ENCODE assay signal across 25 mouse cellular contexts in genomic region chr3:104767716-104768115, GRCm38 (mm10). TPM values are rescaled to one million over a fixed set of nuclear protein-coding genes. Genes with fewer than 3 reads are reported as not detected.
DNase-seq lines count a peak whose midpoint lies in the region; ATAC-seq lines count a peak whose summit lies in the region.
"Had no signal": no experiment of that assay in that cellular context is flagged by ENCODE, and none has a peak within 500 bp of the region (broad histone marks: within the 10 kb centered on the region; RNA-seq: fewer than 3 reads in every experiment).

No protein-coding gene starts in this region.

- H3K27me3 ChIP-seq in heart, embryonic 11.5 days (ENCODE audit: control insufficient read depth, insufficient read depth, low read length), result no peaks in the 10 kb centered on the region
- H3K27me3 ChIP-seq in midbrain, embryonic 11.5 days (ENCODE audit: control insufficient read depth, insufficient read depth, low read length), result no peaks in the 10 kb centered on the region
- peaks cover 55% of the 10 kb centered on the region for H3K27me3 ChIP-seq in midbrain, embryonic 10.5 days (ENCODE audit: low read depth, poor library complexity, severe bottlenecking)
- H3K27me3 ChIP-seq: embryonic facial prominence, embryonic 15.5 days had no signal

- no peak overlapping the region for H3K27ac ChIP-seq in heart, embryonic 11.5 days (ENCODE audit: low read depth, low read length)
- H3K27ac ChIP-seq in midbrain, embryonic 11.5 days (ENCODE audit: low read depth, low read length), result no peak overlapping the region
- H3K27ac ChIP-seq in midbrain, embryonic 10.5 days (replicated peaks), result no peak overlapping the region
- H3K27ac ChIP-seq in macrophage, result 0 out of 2 replicates have a peak overlapping the region, but pooled peaks have one; percentile 21
- H3K27ac ChIP-seq: embryonic facial prominence, embryonic 13.5 days; embryonic facial prominence, embryonic 15.5 days; forebrain, embryonic 10.5 days had no signal

- no peaks in the 10 kb centered on the region for H3K36me3 ChIP-seq in heart, embryonic 11.5 days (ENCODE audit: control insufficient read depth, insufficient read depth, low read length)
- H3K36me3 ChIP-seq in midbrain, embryonic 11.5 days (ENCODE audit: control insufficient read depth, insufficient read depth, low read length), result no peaks in the 10 kb centered on the region
- H3K36me3 ChIP-seq in midbrain, embryonic 10.5 days, result no peaks in the 10 kb centered on the region
- no peaks in the 10 kb centered on the region for H3K36me3 ChIP-seq in macrophage (ENCODE audit: inconsistent target)
- H3K36me3 ChIP-seq: embryonic facial prominence, embryonic 13.5 days; embryonic facial prominence, embryonic 15.5 days; forebrain, embryonic 10.5 days had no signal

- no peak for ATAC-seq in heart, embryonic 11.5 days (replicated peaks; ENCODE audit: insufficient number of reproducible peaks, low FRiP score, low TSS enrichment)
- ATAC-seq in midbrain, embryonic 11.5 days (ENCODE audit: low FRiP score), result no peak
- ATAC-seq: forebrain, embryonic 14.5 days; forebrain, embryonic 16.5 days had no signal

- peak; percentile 72 for DNase-seq in heart, adult 11 months
- DNase-seq in midbrain, embryonic 11.5 days (ENCODE audit: low spot score, missing footprints), result peak; percentile 72
- DNase-seq in midbrain, embryonic 10.5 days (ENCODE audit: low spot score), result no peak
- DNase-seq in cerebellum, adult 8-10 months, result no peak
- DNase-seq: adrenal gland, adult 2 months; adrenal gland, postnatal 10 days; adrenal gland, postnatal 25 days; cerebellum, adult 11-12 months; cerebellum, adult 2 months; cerebellum, adult 9-11 months; cerebellum, postnatal 14 days; cerebellum, postnatal 36 days; embryo, embryonic 11 days had no signal

- WGBS in heart, embryonic 11.5 days (ENCODE audit: insufficient replicate concordance), result 70% methylated on average over 4 of the region's 4 CpGs
- 84% methylated on average over 4 of the region's 4 CpGs for WGBS in midbrain, embryonic 11.5 days
- WGBS in midbrain, embryonic 10.5 days, result 84% methylated on average over 4 of the region's 4 CpGs
- 63% methylated on average over 4 of the region's 4 CpGs for WGBS in macrophage (ENCODE audit: missing documents)

- no peak overlapping the region for H3K4me3 ChIP-seq in heart, embryonic 11.5 days (ENCODE audit: low read depth, low read length)
- H3K4me3 ChIP-seq in midbrain, embryonic 11.5 days (ENCODE audit: low read depth, low read length), result no peak overlapping the region
- no peak overlapping the region for H3K4me3 ChIP-seq in midbrain, embryonic 10.5 days
- no peak overlapping the region for H3K4me3 ChIP-seq in macrophage (ENCODE audit: inconsistent target)
- H3K4me3 ChIP-seq: embryonic facial prominence, embryonic 13.5 days; embryonic facial prominence, embryonic 15.5 days; erythroblast, embryonic 14.5 days; forebrain, embryonic 10.5 days had no signal

- H3K4me1 ChIP-seq in heart, embryonic 11.5 days (ENCODE audit: control insufficient read depth, insufficient read depth, low read length), result peaks cover 3% of the 10 kb centered on the region
- H3K4me1 ChIP-seq in midbrain, embryonic 11.5 days (ENCODE audit: control insufficient read depth, insufficient read depth, low read length), result no peaks in the 10 kb centered on the region
- peaks cover 13% of the 10 kb centered on the region for H3K4me1 ChIP-seq in midbrain, embryonic 10.5 days

- no peak overlapping the region for H3K9ac ChIP-seq in heart, embryonic 11.5 days (ENCODE audit: low read depth, low read length)
- H3K9ac ChIP-seq in midbrain, embryonic 11.5 days (ENCODE audit: low read length), result no peak overlapping the region
- H3K9ac ChIP-seq: embryonic facial prominence, embryonic 13.5 days; embryonic facial prominence, embryonic 15.5 days had no signal

- H3K79me2 ChIP-seq in macrophage (ENCODE audit: inconsistent target), result no peaks in the 10 kb centered on the region

- no peak overlapping the region for H3K4me2 ChIP-seq in heart, embryonic 11.5 days
- H3K4me2 ChIP-seq in midbrain, embryonic 11.5 days, result no peak overlapping the region
- H3K4me2 ChIP-seq: embryonic facial prominence, embryonic 13.5 days; embryonic facial prominence, embryonic 15.5 days had no signal

- no peaks in the 10 kb centered on the region for H3K9me3 ChIP-seq in heart, embryonic 11.5 days (replicated peaks; ENCODE audit: control insufficient read depth, low read length)
- no peaks in the 10 kb centered on the region for H3K9me3 ChIP-seq in midbrain, embryonic 11.5 days (ENCODE audit: control insufficient read depth, low read length)
- H3K9me3 ChIP-seq in midbrain, embryonic 10.5 days (replicated peaks), result no peaks in the 10 kb centered on the region
- H3K9me3 ChIP-seq: embryonic facial prominence, embryonic 13.5 days; embryonic facial prominence, embryonic 15.5 days; forebrain, embryonic 10.5 days had no signal

RNA-seq across cellular contexts. Expression of gene Ppm1j, which starts 13.1 kb away (rescaled TPM):
- 23.5 and 36.9 TPM in 2 replicates for polyA plus RNA-seq in heart, embryonic 11.5 days (2014; fragmentation: Nextera tagmentation; extraction: Ambion mirVana)
- 0.44 and 0.97 TPM in 2 replicates for polyA plus RNA-seq in midbrain, embryonic 11.5 days (2014; fragmentation: Nextera tagmentation; extraction: Ambion mirVana)
- polyA plus RNA-seq in midbrain, embryonic 10.5 days (2016; fragmentation: Nextera tagmentation; extraction: Ambion mirVana), result 1.1 and 1.2 TPM in 2 replicates
- total RNA-seq in macrophage (2018; cell fraction: chromatin; rRNA removed), result 1 to 10 TPM in 1 of 26 experiments, under 1 TPM in 3, not detected in 22; 0.36 to 1.6 (median 0.49) TPM
- total RNA-seq in macrophage (2018; cell fraction: cytosol; rRNA removed), result under 1 TPM in 13 of 26 experiments, not detected in 13; 0.08 to 0.41 (median 0.10) TPM
- 1 to 10 TPM in 2 of 26 experiments, under 1 TPM in 1, not detected in 23; 0.54 to 1.2 (median 1.1) TPM for total RNA-seq in macrophage (2018; cell fraction: nucleus; rRNA removed)
- 0.10 to 0.56 TPM (median 0.13 TPM) in 3 replicates for polyA plus RNA-seq in macrophage (2018)
- polyA plus RNA-seq: erythroblast, embryonic 14.5 days had no signal

RNA-seq across cellular contexts. Expression of gene Fam19a3, which starts 13.9 kb away (rescaled TPM):
- polyA plus RNA-seq in heart, embryonic 11.5 days (2014; fragmentation: Nextera tagmentation; extraction: Ambion mirVana), result 1.2 and 2.2 TPM in 2 replicates
- not detected in 2 replicates for polyA plus RNA-seq in midbrain, embryonic 11.5 days (2014; fragmentation: Nextera tagmentation; extraction: Ambion mirVana)
- polyA plus RNA-seq in midbrain, embryonic 10.5 days (2016; fragmentation: Nextera tagmentation; extraction: Ambion mirVana), result 0.15 TPM in 1 of 2 replicates, not detected in the other
- under 1 TPM in 4 of 26 experiments, not detected in 22; 0.13 to 0.37 (median 0.19) TPM for total RNA-seq in macrophage (2018; cell fraction: chromatin; rRNA removed)
- under 1 TPM in 11 of 26 experiments, not detected in 15; under 0.01 to 0.30 (median 0.04) TPM for total RNA-seq in macrophage (2018; cell fraction: cytosol; rRNA removed)
- total RNA-seq in macrophage (2018; cell fraction: nucleus; rRNA removed), result under 1 TPM in 3 of 26 experiments, not detected in 23; 0.11 to 0.25 (median 0.24) TPM
- polyA plus RNA-seq in macrophage (2018), result not detected in 3 replicates
- total RNA-seq: common myeloid progenitor, adult 5-6 weeks; MEL had no signal
- polyA plus RNA-seq: C2C12; embryonic facial prominence, embryonic 11.5 days; erythroblast, embryonic 14.5 days; forebrain, embryonic 10.5 days had no signal

RNA-seq across cellular contexts. Expression of gene Rhoc, which starts 20.5 kb away (rescaled TPM):
- polyA plus RNA-seq in heart, embryonic 11.5 days (2014; fragmentation: Nextera tagmentation; extraction: Ambion mirVana), result 242 and 272 TPM in 2 replicates
- polyA plus RNA-seq in midbrain, embryonic 11.5 days (2014; fragmentation: Nextera tagmentation; extraction: Ambion mirVana), result 78.2 and 82.0 TPM in 2 replicates
- 87.0 and 89.3 TPM in 2 replicates for polyA plus RNA-seq in midbrain, embryonic 10.5 days (2016; fragmentation: Nextera tagmentation; extraction: Ambion mirVana)
- 10 to 100 TPM in 16 of 26 experiments, 1 to 10 TPM in 10; 1.5 to 65.1 (median 14.0) TPM for total RNA-seq in macrophage (2018; cell fraction: chromatin; rRNA removed)
- 100 to 1,000 TPM in 3 of 26 experiments, 10 to 100 TPM in 23; 30.2 to 124 (median 59.7) TPM for total RNA-seq in macrophage (2018; cell fraction: cytosol; rRNA removed)
- 10 to 100 TPM in 25 of 26 experiments, 1 to 10 TPM in 1; 9.5 to 73.8 (median 23.2) TPM for total RNA-seq in macrophage (2018; cell fraction: nucleus; rRNA removed)
- polyA plus RNA-seq in macrophage (2018), result 52.1 to 126 TPM (median 83.9 TPM) in 3 replicates
- total RNA-seq: MEL had no signal

RNA-seq across cellular contexts. Expression of gene Mov10, which starts 50.6 kb away (rescaled TPM):
- 35.7 and 41.2 TPM in 2 replicates for polyA plus RNA-seq in heart, embryonic 11.5 days (2014; fragmentation: Nextera tagmentation; extraction: Ambion mirVana)
- polyA plus RNA-seq in midbrain, embryonic 11.5 days (2014; fragmentation: Nextera tagmentation; extraction: Ambion mirVana), result 9.5 and 9.9 TPM in 2 replicates
- 12.7 and 13.5 TPM in 2 replicates for polyA plus RNA-seq in midbrain, embryonic 10.5 days (2016; fragmentation: Nextera tagmentation; extraction: Ambion mirVana)
- total RNA-seq in macrophage (2018; cell fraction: chromatin; rRNA removed), result 100 to 1,000 TPM in 9 of 26 experiments, 10 to 100 TPM in 17; 16.7 to 237 (median 59.2) TPM
- 100 to 1,000 TPM in 12 of 26 experiments, 10 to 100 TPM in 14; 23.8 to 177 (median 62.2) TPM for total RNA-seq in macrophage (2018; cell fraction: cytosol; rRNA removed)
- total RNA-seq in macrophage (2018; cell fraction: nucleus; rRNA removed), result 100 to 1,000 TPM in 12 of 26 experiments, 10 to 100 TPM in 14; 23.7 to 199 (median 83.9) TPM
- 24.0 to 42.1 TPM (median 27.2 TPM) in 3 replicates for polyA plus RNA-seq in macrophage (2018)

Comparison
In these comparisons a context has a peak if more than half of its experiments do, and no peak if none do; other contexts are left out.
1. DNase-seq: peak in heart, adult 11 months (single experiment) and midbrain, embryonic 11.5 days (single experiment); none in midbrain, embryonic 10.5 days (single experiment) and cerebellum, adult 8-10 months (single experiment).
2. RNA of gene Ppm1j, which starts 13.1 kb away (polyA plus RNA-seq): 23.5 to 36.9 TPM in heart, embryonic 11.5 days; 1.1 to 1.2 TPM in midbrain, embryonic 10.5 days, 0.44 to 0.97 TPM in midbrain, embryonic 11.5 days and 0.10 to 0.56 TPM in macrophage; every median in the first group is over 10 times any median in the second.